Mouse (Mus musculus) urinary bladder, postnatal 10 days (tissue): Measurements from ENCODE around the gene Greb1.

Source experiments
- DNase-seq: peaks from one replicate; pipeline ENCODE4 v3.0.0; 2022; ENCODE audit warnings: low spot score

Gene Greb1

DNA sequence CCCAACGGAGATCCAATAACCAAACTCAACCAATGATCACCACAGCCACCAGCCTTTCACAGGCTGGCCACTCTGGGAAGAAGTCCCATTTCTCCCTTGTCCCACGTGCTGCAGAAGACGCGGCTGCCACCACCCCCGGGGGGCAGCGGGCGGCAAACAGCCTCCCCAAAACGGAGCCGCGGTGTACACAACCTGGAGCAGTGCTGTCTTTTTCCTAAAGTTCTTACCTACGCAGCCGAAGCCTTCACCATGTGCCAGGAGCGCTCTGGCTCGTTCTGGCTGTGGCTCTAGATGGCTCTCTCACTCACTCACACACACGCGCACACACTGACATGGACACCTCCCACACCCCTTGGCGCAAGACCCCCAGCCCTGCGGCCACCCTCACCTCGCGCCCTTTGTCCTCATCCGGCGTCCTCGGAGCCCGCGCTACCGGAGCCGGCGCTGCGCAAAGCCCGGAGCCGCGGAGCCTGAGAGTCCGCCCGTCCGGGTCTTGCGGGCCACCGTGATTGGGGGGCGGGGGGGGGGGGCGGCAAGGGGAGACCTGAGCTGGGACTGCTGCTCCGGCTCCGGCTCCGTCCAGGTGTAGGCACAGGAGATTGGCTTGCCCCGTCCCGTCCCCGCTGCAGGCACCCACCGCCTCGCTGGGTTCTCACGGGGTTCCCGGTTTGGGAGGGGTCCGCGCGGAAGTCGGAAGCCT lies at the start of gene Greb1:
TSS of gene Greb1 (minus strand) at position 628 of the 700 bp plus-strand sequence.
- no peak for DNase-seq

DNA sequence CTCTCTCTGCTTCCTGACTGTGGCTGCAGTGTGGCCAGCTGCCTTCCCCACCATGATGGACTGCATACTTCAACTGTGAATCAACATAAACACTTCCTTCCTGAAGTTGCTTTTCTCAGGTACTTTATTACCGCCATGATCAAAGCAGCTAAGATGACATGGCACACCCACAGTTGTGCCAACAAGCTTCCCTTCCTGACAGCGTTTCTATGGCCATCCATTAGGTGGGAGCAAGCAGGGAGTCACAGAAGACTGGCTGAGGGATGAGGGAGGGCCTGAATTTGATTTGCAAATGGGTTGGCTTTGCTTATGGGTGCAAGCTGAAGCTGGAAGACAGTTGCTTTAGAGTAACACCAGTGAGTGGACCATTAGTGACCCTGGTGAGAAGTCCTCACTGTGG lies 49.1 kb upstream of the Greb1 start:
- no peak for DNase-seq

- DNase-seq, result no peak
Measured at GRCm38 (mm10) chr12:16848501-16848900, 47.8 kb upstream of the Greb1 start.

- no peak for DNase-seq
Measured at GRCm38 (mm10) chr12:16847204-16847792, 46.6 kb upstream of the Greb1 start.

- no peak for DNase-seq
Measured at GRCm38 (mm10) chr12:16844623-16845592, 44.2 kb upstream of the Greb1 start.

- DNase-seq, result no peak
Measured at GRCm38 (mm10) chr12:16840842-16841782, 40.4 kb upstream of the Greb1 start.

GRCm38 (mm10) chr12:16837766-16838165 lies 37.1 kb upstream of the Greb1 start:
- no peak for DNase-seq

GRCm38 (mm10) chr12:16836188-16836587 lies 35.5 kb upstream of the Greb1 start:
- no peak for DNase-seq

DNA sequence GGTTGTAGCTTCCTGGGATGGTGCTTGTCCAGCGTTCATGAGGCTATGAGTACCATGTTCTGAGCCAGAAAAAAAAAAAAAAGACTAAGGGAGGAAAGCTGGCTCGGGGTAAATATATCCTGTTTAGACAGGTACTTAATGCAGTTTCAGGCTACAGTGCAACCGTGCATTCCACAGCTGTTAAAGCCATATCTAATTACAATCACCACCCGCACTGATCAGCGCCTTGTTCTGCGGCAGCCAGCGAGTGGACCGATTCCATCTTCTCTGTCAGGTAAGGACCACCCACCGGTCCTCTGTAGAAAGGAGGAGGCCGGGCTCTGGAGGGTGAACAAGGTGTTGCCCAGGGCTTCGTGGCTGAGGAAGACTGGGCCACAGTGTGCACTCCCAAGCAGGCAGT lies 34.0 kb upstream of the Greb1 start:
- no peak for DNase-seq

DNA sequence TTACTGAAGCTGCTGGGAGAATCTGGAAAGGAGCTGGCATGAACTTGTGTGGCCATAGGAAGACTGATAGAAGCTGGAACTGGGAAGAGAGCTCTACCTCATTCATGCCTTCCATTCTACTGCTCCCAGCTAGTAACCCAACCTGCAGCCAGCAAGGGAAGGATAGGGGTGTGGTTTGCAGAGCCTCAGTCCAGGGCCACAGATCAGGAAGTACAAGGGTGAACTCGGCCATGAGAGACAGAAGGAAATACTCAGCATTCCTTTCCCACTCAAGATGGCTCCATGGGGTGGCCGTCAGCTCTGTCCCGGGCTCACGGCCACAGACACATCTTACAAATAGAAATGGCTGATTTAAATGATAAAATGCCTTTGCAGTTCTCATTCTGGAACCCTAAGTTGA lies 30.4 kb upstream of the Greb1 start:
- DNase-seq, result no peak

GRCm38 (mm10) chr12:16829785-16830184 lies 29.1 kb upstream of the Greb1 start:
- no peak for DNase-seq

GRCm38 (mm10) chr12:16828505-16828904 lies 27.8 kb upstream of the Greb1 start:
- no peak for DNase-seq

GRCm38 (mm10) chr12:16823701-16824100 lies 23.0 kb upstream of the Greb1 start:
- no peak for DNase-seq

DNA sequence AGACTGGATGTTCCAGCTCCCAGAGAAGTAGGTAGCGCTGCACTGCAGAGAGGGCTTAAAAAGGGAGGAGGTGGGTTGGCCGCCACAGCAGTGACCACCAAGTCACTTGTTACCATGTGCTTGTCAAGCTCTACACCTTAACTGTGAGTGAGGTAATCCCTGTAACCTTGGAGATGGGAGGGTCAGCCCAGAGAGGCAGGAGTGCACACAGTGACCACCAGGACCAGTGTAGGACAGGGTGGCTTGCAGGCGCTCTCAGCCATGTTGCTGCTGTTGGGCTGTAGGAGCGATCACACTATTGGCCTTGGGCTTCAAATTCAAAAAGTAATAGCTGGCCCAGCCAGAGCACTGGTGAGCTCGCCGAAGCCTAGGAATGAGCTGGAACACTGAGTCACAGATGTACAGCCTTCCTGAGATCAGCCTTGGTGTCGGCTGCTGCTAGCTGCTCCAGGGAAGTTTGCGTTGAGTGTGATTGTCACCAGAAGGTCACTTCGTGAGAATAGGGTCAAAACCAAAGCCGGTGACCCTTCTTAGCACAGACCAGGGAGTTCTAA lies 21.6 kb upstream of the Greb1 start:
- DNase-seq, result no peak

DNA sequence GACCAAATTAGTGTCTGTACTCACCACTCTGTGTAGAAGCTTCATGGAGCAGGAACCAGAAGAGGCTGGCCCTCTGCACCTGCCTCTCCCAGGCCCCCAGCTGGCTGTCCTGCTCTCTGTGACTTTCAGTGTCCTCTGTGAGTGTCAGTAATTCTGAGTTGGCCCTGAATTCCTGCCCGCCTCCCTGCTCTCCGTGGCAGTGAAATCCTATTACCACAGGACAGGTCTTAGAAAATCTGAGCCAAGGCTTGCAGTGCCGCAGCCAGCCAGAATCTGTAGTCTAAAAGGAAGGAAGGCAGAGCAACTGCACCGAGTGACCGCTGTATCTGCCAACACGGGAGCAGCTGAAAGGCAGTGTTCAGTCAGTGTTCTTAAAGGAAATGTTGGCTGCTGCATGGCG lies 20.1 kb upstream of the Greb1 start:
- no peak for DNase-seq

- DNase-seq, result no peak
Measured at GRCm38 (mm10) chr12:16818513-16818912, 17.8 kb upstream of the Greb1 start.

DNA sequence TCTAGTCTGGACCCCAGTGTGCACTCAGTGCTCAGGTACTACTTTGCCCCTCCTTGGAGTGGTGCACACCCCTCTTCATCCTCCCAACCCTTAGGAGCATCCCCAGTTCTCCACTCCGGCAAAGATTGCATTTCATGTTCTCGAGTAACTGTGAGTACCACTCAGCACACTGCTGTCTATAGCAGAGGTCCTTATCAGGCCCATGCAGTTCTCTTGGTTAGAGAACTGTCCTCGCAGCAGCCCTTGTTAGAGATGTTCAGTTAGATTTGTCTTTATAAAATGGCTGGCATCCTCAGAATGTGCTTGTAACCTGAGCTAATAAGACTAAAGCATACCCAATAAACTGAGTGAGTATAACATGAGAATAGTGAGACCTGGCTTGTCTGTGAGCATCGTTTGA lies 16.5 kb upstream of the Greb1 start:
- DNase-seq, result no peak

DNA sequence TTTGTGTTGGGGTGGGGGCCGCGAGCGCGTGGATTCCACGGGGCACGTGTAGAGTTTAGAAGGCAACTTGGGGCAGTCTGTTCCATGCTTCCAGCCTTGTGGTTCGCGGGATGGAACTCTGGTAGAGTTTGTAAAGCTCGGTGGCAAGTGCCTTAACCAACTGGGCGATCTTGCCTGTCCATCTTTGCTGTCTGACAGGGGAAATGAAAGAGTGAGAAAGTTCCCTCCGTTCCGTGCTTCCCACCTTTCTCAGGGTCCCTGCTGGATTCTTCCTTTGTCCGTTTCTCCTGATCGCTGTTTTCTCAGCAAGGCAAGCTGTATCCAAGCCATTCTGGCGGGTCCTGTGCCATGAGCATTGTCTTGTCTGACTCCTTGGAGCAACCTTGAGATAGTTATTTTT lies 10.8 kb upstream of the Greb1 start:
- DNase-seq, result no peak

DNA sequence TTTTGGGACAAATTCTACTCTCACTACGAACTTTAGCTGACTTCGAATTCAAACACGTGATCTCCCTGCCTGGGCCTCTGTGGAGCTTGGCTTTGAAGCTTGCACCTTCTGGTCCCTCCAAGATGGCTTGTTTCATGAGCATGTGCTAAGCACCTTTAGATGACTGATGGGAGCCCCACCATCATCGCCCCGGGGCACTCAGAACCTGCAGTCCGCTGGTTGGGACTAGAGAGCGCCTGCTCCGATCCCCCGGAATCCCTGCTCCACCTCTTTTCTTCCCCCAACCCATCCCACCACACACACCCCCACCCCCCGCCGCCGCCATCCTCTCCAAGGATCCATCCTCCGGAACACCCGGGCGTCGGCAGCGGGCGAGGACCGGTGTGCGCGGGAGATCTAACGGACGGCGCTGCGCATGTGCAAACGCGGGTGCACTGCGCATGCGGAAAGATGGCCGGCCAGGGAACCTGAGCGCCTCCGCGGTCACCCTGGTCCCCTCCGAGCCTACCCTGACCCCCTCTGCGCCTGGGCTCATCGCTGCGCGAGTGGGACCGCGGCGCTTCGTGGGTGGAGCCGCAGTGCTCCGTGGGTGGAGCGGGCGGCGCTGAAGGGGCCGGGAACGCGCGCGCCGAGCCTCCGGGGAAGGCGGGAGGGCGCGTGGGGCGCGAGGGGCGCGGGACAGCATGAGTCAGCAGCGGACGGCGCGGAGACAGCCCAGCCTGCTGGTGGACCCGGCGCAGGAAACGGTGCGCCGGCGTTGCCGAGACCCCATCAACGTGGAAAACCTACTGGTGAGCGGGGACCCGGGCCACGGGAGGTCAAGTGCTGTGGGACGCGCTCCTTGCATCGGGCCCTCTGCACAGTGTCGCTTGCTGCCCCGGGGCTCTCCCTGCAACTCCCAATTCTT lies 10.1 kb upstream of the Greb1 start, which contains the start of gene E2f6:
TSS of gene E2f6 (plus strand) at position 439 of the 907 bp plus-strand sequence.
- peak; percentile 36 for DNase-seq

- DNase-seq, result no peak
Measured at GRCm38 (mm10) chr12:16808045-16808444, 7.4 kb upstream of the Greb1 start.
